Mouse (Mus musculus): ENCODE results near the gene Trim30d. TPM values are rescaled to one million over a fixed set of nuclear protein-coding genes. Genes with fewer than 3 reads are reported as not detected.

Gene Trim30d
- polyA plus RNA-seq, 1 experiment = not detected

DNA sequence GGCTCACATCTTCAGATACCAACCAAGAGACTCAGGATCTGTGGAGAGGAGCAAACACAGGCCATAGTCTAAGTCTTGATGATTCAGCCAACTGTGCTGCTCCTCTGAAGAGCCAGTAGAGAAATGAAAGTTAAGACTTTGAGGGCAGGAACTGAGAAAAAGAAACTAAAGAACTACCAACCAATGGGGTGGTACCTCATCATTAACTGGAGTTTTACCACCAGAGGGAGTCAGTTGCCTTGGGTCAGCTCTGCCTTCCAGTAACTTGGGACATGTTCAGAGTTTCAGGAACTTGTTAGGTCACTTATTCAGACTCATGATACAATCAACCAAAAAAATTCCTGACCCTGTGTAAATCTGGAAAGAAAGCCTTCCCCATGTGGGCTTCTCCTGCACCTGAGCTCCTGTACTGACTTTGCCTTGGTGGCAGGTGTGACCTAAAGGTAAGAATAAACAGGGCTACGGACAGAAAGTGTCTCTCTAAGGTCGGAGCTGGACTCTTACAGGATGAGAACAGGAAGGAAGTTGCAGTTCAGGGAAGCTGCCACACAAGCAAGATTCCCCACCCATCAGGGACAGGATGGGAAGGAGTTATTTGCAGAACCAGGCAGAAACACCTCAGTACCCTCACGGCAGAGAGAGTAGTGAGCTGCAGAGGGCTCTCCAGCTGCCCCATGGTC lies 42.4 kb downstream of the Trim30d start, which contains the start of gene Trim30a:
Trim30a (minus strand) TSS at position 129 of the 680 bp plus-strand sequence.
- no peaks in the 10 kb centered on the region for H3K79me2 ChIP-seq (ENCODE audit: control insufficient read depth, insufficient read depth)
- H3K4me3 ChIP-seq (ENCODE audit: insufficient read depth, poor library complexity, severe bottlenecking) = no peak within 1 kb of the TSS
- no peaks in the 10 kb centered on the region for H3K27me3 ChIP-seq (ENCODE audit: control insufficient read depth, insufficient read depth, insufficient read length)
- TF ChIP-seq MYOD1 (IDR thresholded peaks at IDR 0.05; ENCODE audit: control insufficient read depth, insufficient read length, low read depth) = no peak
- TF ChIP-seq FOSL1 (IDR thresholded peaks at IDR 0.05; ENCODE audit: insufficient read depth, low read length, poor library complexity, severe bottlenecking) = no peak
- no peak for TF ChIP-seq MAX (IDR thresholded peaks at IDR 0.05)
- no peak for TF ChIP-seq CTCF (IDR thresholded peaks at IDR 0.05; ENCODE audit: control insufficient read depth, insufficient read depth, insufficient read length)
- TF ChIP-seq USF1 (IDR thresholded peaks at IDR 0.05; ENCODE audit: low read depth) = no peak
- TF ChIP-seq MYOG (IDR thresholded peaks at IDR 0.05; ENCODE audit: control insufficient read depth, extremely low read depth, insufficient read length) = no peak
- TF ChIP-seq CEBPB (IDR thresholded peaks at IDR 0.05; ENCODE audit: low read depth) = no peak
- H3K79me3 ChIP-seq (ENCODE audit: low read depth) = no peaks in the 10 kb centered on the region
- no peaks in the 10 kb centered on the region for H3K36me3 ChIP-seq (ENCODE audit: control insufficient read depth, insufficient read depth)
- no peak within 1 kb of the TSS for H3ac ChIP-seq (ENCODE audit: control insufficient read depth, insufficient read length, low read depth)

GRCm38 (mm10) chr7:104445961-104446645 lies 61.5 kb downstream of the Trim30d start:
- Histone ChIP-seq H3K27me3 (ENCODE audit: control insufficient read depth, insufficient read depth, insufficient read length) (no peaks in the 10 kb centered on the region), H3ac (ENCODE audit: control insufficient read depth, insufficient read length, low read depth) (no peak overlapping the region), H3K36me3 (ENCODE audit: control insufficient read depth, insufficient read depth) (no peaks in the 10 kb centered on the region), H3K79me3 (ENCODE audit: low read depth) (no peaks in the 10 kb centered on the region), H3K4me3 (ENCODE audit: insufficient read depth, poor library complexity, severe bottlenecking) (no peak overlapping the region), H3K79me2 (ENCODE audit: control insufficient read depth, insufficient read depth) (no peaks in the 10 kb centered on the region)
- no peak for TF ChIP-seq CEBPB (IDR thresholded peaks at IDR 0.05; ENCODE audit: low read depth)
- TF ChIP-seq MYOD1 (IDR thresholded peaks at IDR 0.05; ENCODE audit: control insufficient read depth, insufficient read length, low read depth) = no peak
- no peak for TF ChIP-seq MYOG (IDR thresholded peaks at IDR 0.05; ENCODE audit: control insufficient read depth, extremely low read depth, insufficient read length)

Other genes with a start within 250 kb of the Trim30d start
- not detected for gene Trim5, start 219.8 kb downstream of the Trim30d start, polyA plus RNA-seq (2012; fragmentation: generic; extraction: Trizol)
- gene Trim12a, start 192.4 kb downstream of the Trim30d start, polyA plus RNA-seq (2012; fragmentation: generic; extraction: Trizol) = not detected
- gene Trim34b, start 178.4 kb downstream of the Trim30d start, polyA plus RNA-seq (2012; fragmentation: generic; extraction: Trizol) = not detected
- gene Trim12c, start 154.5 kb downstream of the Trim30d start, polyA plus RNA-seq (2012; fragmentation: generic; extraction: Trizol) = 0.08 TPM
- not detected for gene Trim30b, start 138.0 kb downstream of the Trim30d start, polyA plus RNA-seq (2012; fragmentation: generic; extraction: Trizol)
- not detected for gene Trim30c, start 107.0 kb downstream of the Trim30d start, polyA plus RNA-seq (2012; fragmentation: generic; extraction: Trizol)
- gene Trim30a, start 42.7 kb downstream of the Trim30d start, polyA plus RNA-seq (2012; fragmentation: generic; extraction: Trizol) = not detected
- not detected for gene Olfr651, start 42.3 kb upstream of the Trim30d start, polyA plus RNA-seq (2012; fragmentation: generic; extraction: Trizol)
- not detected for gene Olfr652, start 53.1 kb upstream of the Trim30d start, polyA plus RNA-seq (2012; fragmentation: generic; extraction: Trizol)
- not detected for gene Olfr653, start 69.5 kb upstream of the Trim30d start, polyA plus RNA-seq (2012; fragmentation: generic; extraction: Trizol)
- not detected for gene Olfr654, start 79.2 kb upstream of the Trim30d start, polyA plus RNA-seq (2012; fragmentation: generic; extraction: Trizol)
- gene Olfr655, start 93.9 kb upstream of the Trim30d start, polyA plus RNA-seq (2012; fragmentation: generic; extraction: Trizol) = not detected
- gene Olfr656, start 106.1 kb upstream of the Trim30d start, polyA plus RNA-seq (2012; fragmentation: generic; extraction: Trizol) = not detected
- not detected for gene Olfr657, start 116.9 kb upstream of the Trim30d start, polyA plus RNA-seq (2012; fragmentation: generic; extraction: Trizol)
- not detected for gene Olfr658, start 139.5 kb upstream of the Trim30d start, polyA plus RNA-seq (2012; fragmentation: generic; extraction: Trizol)
- not detected for gene Olfr659, start 158.9 kb upstream of the Trim30d start, polyA plus RNA-seq (2012; fragmentation: generic; extraction: Trizol)
- gene Olfr661, start 178.7 kb upstream of the Trim30d start, polyA plus RNA-seq (2012; fragmentation: generic; extraction: Trizol) = not detected